Mouse (Mus musculus) heart, postnatal 0 days (tissue): ENCODE measurements around the gene Disp1. TPM values are rescaled to one million over a fixed set of nuclear protein-coding genes. Genes with fewer than 3 reads are reported as not detected.

Experiments used
- ATAC-seq: fragments of 200-750 bp; cut with Nextera tagmentation; 2 replicates; pipeline ENCODE4 v1.8.0; 2017; ENCODE audit warnings: low read depth, moderate number of reproducible peaks, moderate library complexity; ENCODE audit not compliant: insufficient read depth
- DNase-seq: peaks from one replicate; pipeline ENCODE4 v3.0.0-alpha.2; 2016; ENCODE audit warnings: low spot score
- H3K27ac ChIP-seq: fragments of 300-500 bp; sonication (generic); 2 replicates; pipeline ENCODE4 v1.5.1; 2014; ENCODE audit warnings: low read depth, mild to moderate bottlenecking
- H3K27me3 ChIP-seq: fragments of 300-500 bp; sonication (generic); 2 replicates; pipeline ENCODE4 v1.6.1; 2014; ENCODE audit warnings: low read length, mixed read lengths; ENCODE audit not compliant: control insufficient read depth, insufficient read depth
- H3K36me3 ChIP-seq: fragments of 300-500 bp; sonication (generic); replicated peaks from 2 replicates; pipeline ENCODE4 v1.6.1; 2014; ENCODE audit warnings: low read length, mixed read lengths; ENCODE audit not compliant: control insufficient read depth, insufficient read depth
- H3K4me1 ChIP-seq: fragments of 300-500 bp; sonication (generic); 2 replicates; pipeline ENCODE4 v1.6.1; 2014; ENCODE audit warnings: antibody characterized with exemption; ENCODE audit not compliant: control insufficient read depth, insufficient read depth
- H3K4me2 ChIP-seq: fragments of 300-500 bp; sonication (generic); 2 replicates; pipeline ENCODE4 v1.6.1; 2014; ENCODE audit warnings: low read depth, mild to moderate bottlenecking, low read length, moderate library complexity
- H3K4me3 ChIP-seq: fragments of 300-500 bp; sonication (generic); 2 replicates; pipeline ENCODE4 v1.5.1; 2014; ENCODE audit warnings: low read depth, low read length
- H3K9ac ChIP-seq: fragments of 300-500 bp; sonication (generic); replicated peaks from 2 replicates; pipeline ENCODE4 v1.6.1; 2014; ENCODE audit warnings: low read depth, low read length, mixed read lengths
- H3K9me3 ChIP-seq: fragments of 300-500 bp; sonication (generic); replicated peaks from 2 replicates; pipeline ENCODE4 v1.6.1; 2016; ENCODE audit warnings: low read length; ENCODE audit not compliant: control insufficient read depth
- CTCF ChIP-seq: IDR thresholded peaks from 2 replicates; pipeline ENCODE4 v1.5.1; 2016; ENCODE audit warnings: antibody characterized with exemption, control low read depth, low read depth
- EP300 ChIP-seq: IDR thresholded peaks from 2 replicates; pipeline ENCODE4 v1.6.1; 2016; ENCODE audit warnings: antibody characterized with exemption, low read depth
- WGBS: fragments of 180-500 bp; shearing (Covaris S2); extraction: QIAGEN DNeasy Blood & Tissue Kit; methylation state at CpG from one replicate; pipeline ENCODE4 v1.1.7; 2014; 5-methylcytosine and 5-hydroxymethylcytosine counted together
- polyA plus RNA-seq: library from polyadenylated mRNA; unstranded; fragments of >200 nt; fragmentation: Nextera tagmentation; extraction: Ambion mirVana; gene quantifications from 2 replicates; pipeline ENCODE4 v1.2.1, GENCODE M21; 2015
- total RNA-seq: library from RNA; depleted of rRNA; stranded (reverse); fragments of >200 nt; gene quantifications from 2 replicates; pipeline ENCODE4 v1.2.3, GENCODE M21; 2014; ENCODE audit warnings: low replicate concordance

Disp1 gene
- total and polyA plus RNA-seq, 2 experiments from 2014 or later = 5.8 to 8.1 TPM

GRCm38 (mm10) chr1:183233679-183234174 lies 12.4 kb upstream of the Disp1 start:
- Histone ChIP-seq H3K4me3 (no peak overlapping the region), H3K9me3 (no peaks in the 10 kb centered on the region), H3K4me2 (no peak overlapping the region), H3K27me3 (no peaks in the 10 kb centered on the region), H3K27ac (no peak overlapping the region), H3K36me3 (no peaks in the 10 kb centered on the region), H3K4me1 (no peaks in the 10 kb centered on the region), H3K9ac (no peak overlapping the region)
- no peak for ATAC-seq
- DNase-seq = no peak
- 80% methylated on average over 11 of the region's 11 CpGs for WGBS
- TF ChIP-seq EP300 = no peak
- no peak for TF ChIP-seq CTCF

- H3K27me3 ChIP-seq = no peaks in the 10 kb centered on the region
- no peaks in the 10 kb centered on the region for H3K9me3 ChIP-seq
- DNase-seq = no peak
- WGBS = 79% methylated on average over 7 of the region's 7 CpGs
- H3K27ac ChIP-seq = no peak overlapping the region
- no peaks in the 10 kb centered on the region for H3K4me1 ChIP-seq
- H3K4me2 ChIP-seq = no peak overlapping the region
- H3K9ac ChIP-seq = no peak overlapping the region
- no peaks in the 10 kb centered on the region for H3K36me3 ChIP-seq
- no peak overlapping the region for H3K4me3 ChIP-seq
- no peak for TF ChIP-seq CTCF
- no peak for TF ChIP-seq EP300
- ATAC-seq = no peak
Measured at GRCm38 (mm10) chr1:183232985-183233678, 11.8 kb upstream of the Disp1 start.

GRCm38 (mm10) chr1:183227469-183227868 lies 6.1 kb upstream of the Disp1 start:
- Histone ChIP-seq H3K36me3 (no peaks in the 10 kb centered on the region), H3K9me3 (no peaks in the 10 kb centered on the region), H3K9ac (no peak overlapping the region), H3K4me2 (no peak overlapping the region), H3K27me3 (no peaks in the 10 kb centered on the region), H3K4me3 (no peak overlapping the region), H3K4me1 (no peaks in the 10 kb centered on the region), H3K27ac (no peak overlapping the region)
- WGBS = 49% methylated on average over 7 of the region's 7 CpGs
- no peak for TF ChIP-seq EP300
- no peak for TF ChIP-seq CTCF
- DNase-seq = no peak
- no peak for ATAC-seq

- no peak for ATAC-seq
- Histone ChIP-seq H3K27ac (no peak overlapping the region), H3K4me3 (no peak overlapping the region), H3K9me3 (no peaks in the 10 kb centered on the region), H3K9ac (no peak overlapping the region), H3K4me1 (peaks cover 7% of the 10 kb centered on the region), H3K27me3 (no peaks in the 10 kb centered on the region), H3K4me2 (no peak overlapping the region), H3K36me3 (no peaks in the 10 kb centered on the region)
- 92% methylated on average over 6 of the region's 6 CpGs for WGBS
- TF ChIP-seq CTCF = no peak
- no peak for DNase-seq
Measured at GRCm38 (mm10) chr1:183219021-183219420, 2.3 kb downstream of the Disp1 start.

- Histone ChIP-seq H3K9me3 (no peaks in the 10 kb centered on the region), H3K36me3 (no peaks in the 10 kb centered on the region), H3K4me2 (no peak overlapping the region), H3K9ac (no peak overlapping the region), H3K27me3 (no peaks in the 10 kb centered on the region), H3K27ac (no peak overlapping the region), H3K4me3 (no peak overlapping the region), H3K4me1 (peaks cover 7% of the 10 kb centered on the region)
- whole genome bisulfite sequencing = 87% methylated on average over 4 of the region's 4 CpGs
- no peak for ATAC-seq
- no peak for TF ChIP-seq EP300
- no peak for TF ChIP-seq CTCF
- no peak for DNase-seq
Measured at GRCm38 (mm10) chr1:183216691-183217090, 4.6 kb downstream of the Disp1 start.

GRCm38 (mm10) chr1:183215706-183216105 lies 5.6 kb downstream of the Disp1 start:
- H3K4me1 ChIP-seq = peaks cover 7% of the 10 kb centered on the region
- 88% methylated on average over 6 of the region's 6 CpGs for WGBS
- no peaks in the 10 kb centered on the region for H3K36me3 ChIP-seq
- no peaks in the 10 kb centered on the region for H3K27me3 ChIP-seq
- no peak for ATAC-seq
- H3K4me2 ChIP-seq = no peak overlapping the region
- no peak overlapping the region for H3K27ac ChIP-seq
- H3K9me3 ChIP-seq = no peaks in the 10 kb centered on the region
- DNase-seq = no peak
- no peak for TF ChIP-seq EP300
- TF ChIP-seq CTCF = no peak
- no peak overlapping the region for H3K4me3 ChIP-seq
- no peak overlapping the region for H3K9ac ChIP-seq
